Mouse (Mus musculus): ENCODE data around the gene Atp2c1. TPM values are rescaled to one million over a fixed set of nuclear protein-coding genes. Genes with fewer than 3 reads are reported as not detected.
A peak's percentile ranks its signal among the peaks of the same experiment; 100 is the strongest.

Gene Atp2c1
- polyA plus RNA-seq, 1 experiment from 2014 or later: 97.1 TPM

DNA sequence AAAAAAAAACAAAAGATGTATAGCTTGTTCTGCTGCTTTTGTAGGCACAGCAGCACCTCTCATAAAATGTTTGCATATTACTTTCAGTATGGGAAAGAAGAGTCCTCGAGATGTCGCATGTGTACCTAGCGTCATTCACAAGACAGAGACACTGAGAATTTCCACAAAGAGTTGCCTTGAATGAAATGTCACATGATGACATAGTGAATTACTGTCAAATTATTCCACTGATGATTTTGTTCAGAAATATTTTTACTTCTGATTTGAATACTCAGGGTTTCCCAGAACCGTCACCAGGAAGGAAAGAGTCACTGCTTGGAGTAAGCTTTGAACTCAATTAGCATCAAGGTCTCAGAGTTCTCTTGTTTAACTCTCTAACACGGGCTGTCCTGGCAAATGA lies 139.7 kb downstream of the Atp2c1 start:
- H3K4me2 ChIP-seq: no peak overlapping the region
- no peak overlapping the region for H3K4me3 ChIP-seq
- no peak for ATAC-seq (ENCODE audit: low read depth)
- H3K27me3 ChIP-seq: no peaks in the 10 kb centered on the region
- no peaks in the 10 kb centered on the region for H3K9me3 ChIP-seq
- 87% methylated on average over 5 of the region's 5 CpGs for WGBS
- no peaks in the 10 kb centered on the region for H3K36me3 ChIP-seq
- no peak overlapping the region for H3K27ac ChIP-seq (replicated peaks)
- H3K4me1 ChIP-seq (replicated peaks): no peaks in the 10 kb centered on the region
- no peak overlapping the region for H3K9ac ChIP-seq

DNA sequence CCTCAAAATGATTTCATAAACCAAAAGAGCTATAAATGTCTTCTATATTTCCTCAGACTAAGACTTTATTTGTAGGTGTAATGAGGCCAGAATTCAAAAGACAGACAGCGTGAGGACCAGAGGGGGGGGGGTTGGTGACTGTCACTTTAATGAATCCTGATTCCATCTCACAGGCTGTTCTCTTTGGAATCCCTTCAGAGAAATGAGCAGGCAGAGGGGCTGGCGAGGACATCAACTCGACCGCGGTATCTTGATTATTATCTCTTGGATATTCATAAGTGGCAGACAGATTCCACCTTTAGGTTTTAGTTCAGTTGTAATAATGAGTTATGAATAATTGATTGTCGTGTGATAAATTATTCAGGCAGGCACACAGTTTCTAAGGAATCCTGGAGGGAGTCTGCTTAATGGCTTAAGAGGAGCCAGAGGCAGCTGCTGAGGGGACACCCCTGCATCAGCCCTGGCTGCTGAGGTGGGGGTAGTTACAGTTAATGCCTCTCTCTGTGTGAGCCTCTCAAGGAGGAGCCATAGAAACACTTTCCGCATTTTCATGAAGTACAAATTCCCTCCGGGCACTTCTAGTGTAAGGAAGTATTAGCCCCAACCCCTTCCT lies 147.5 kb downstream of the Atp2c1 start:
- no peaks in the 10 kb centered on the region for H3K9me3 ChIP-seq
- H3K9ac ChIP-seq: no peak overlapping the region
- H3K4me1 ChIP-seq (replicated peaks): peaks cover 25% of the 10 kb centered on the region
- peak overlapping the region; percentile 82 for H3K27ac ChIP-seq (replicated peaks)
- no peaks in the 10 kb centered on the region for H3K27me3 ChIP-seq
- no peak overlapping the region for H3K4me3 ChIP-seq
- WGBS: 50% methylated on average over 8 of the region's 8 CpGs
- peak; percentile 93 for ATAC-seq (ENCODE audit: low read depth)
- H3K36me3 ChIP-seq: no peaks in the 10 kb centered on the region
- H3K4me2 ChIP-seq: peak overlapping the region; percentile 11; the same call in 1 of the 2 replicates

DNA sequence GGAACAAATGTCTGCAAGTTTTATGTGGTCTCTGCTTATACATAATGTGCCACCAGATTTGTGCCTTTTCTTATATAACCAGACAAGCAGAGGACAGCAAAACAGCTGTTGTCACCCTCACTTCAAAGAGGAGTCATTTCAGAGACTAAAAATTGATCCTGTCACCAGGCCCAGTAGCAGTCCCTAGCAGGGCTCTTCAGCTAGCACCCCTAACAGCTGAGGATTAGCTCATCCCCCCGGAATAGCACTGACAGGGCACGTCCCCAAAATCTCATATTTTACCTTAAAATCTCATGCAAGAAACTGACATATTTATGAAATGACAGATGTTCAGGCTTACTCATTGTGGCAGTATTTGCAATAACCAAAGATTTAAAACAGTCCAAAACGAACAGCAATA lies 149.5 kb downstream of the Atp2c1 start:
- Histone ChIP-seq H3K4me2 (no peak overlapping the region), H3K4me3 (no peak overlapping the region), H3K9me3 (no peaks in the 10 kb centered on the region), H3K36me3 (no peaks in the 10 kb centered on the region), H3K9ac (no peak overlapping the region), H3K27ac (replicated peaks) (no peak overlapping the region), H3K4me1 (replicated peaks) (peaks cover 25% of the 10 kb centered on the region), H3K27me3 (no peaks in the 10 kb centered on the region)
- 78% methylated on average over 3 of the region's 3 CpGs for WGBS
- ATAC-seq (ENCODE audit: low read depth): no peak

- Histone ChIP-seq H3K9me3 (no peaks in the 10 kb centered on the region), H3K27me3 (no peaks in the 10 kb centered on the region), H3K36me3 (no peaks in the 10 kb centered on the region), H3K4me3 (no peak overlapping the region), H3K27ac (replicated peaks) (no peak overlapping the region), H3K9ac (no peak overlapping the region), H3K4me1 (replicated peaks) (peaks cover 25% of the 10 kb centered on the region), H3K4me2 (no peak overlapping the region)
- ATAC-seq (ENCODE audit: low read depth): no peak
- WGBS: 78% methylated on average over 7 of the region's 7 CpGs
Observed at GRCm38 (mm10) chr9:105376954-105377530, 150.1 kb downstream of the Atp2c1 start.

- Histone ChIP-seq H3K4me2 (no peak overlapping the region), H3K9me3 (no peaks in the 10 kb centered on the region), H3K9ac (no peak overlapping the region), H3K4me1 (replicated peaks) (peaks cover 25% of the 10 kb centered on the region), H3K4me3 (no peak overlapping the region), H3K27me3 (no peaks in the 10 kb centered on the region), H3K36me3 (no peaks in the 10 kb centered on the region), H3K27ac (replicated peaks) (peak overlapping the region; percentile 52; the same call in 1 of the 2 replicates)
- ATAC-seq (ENCODE audit: low read depth): no peak
- 70% methylated on average over 7 of the region's 7 CpGs for WGBS
Observed at GRCm38 (mm10) chr9:105376411-105376810, 150.7 kb downstream of the Atp2c1 start.

DNA sequence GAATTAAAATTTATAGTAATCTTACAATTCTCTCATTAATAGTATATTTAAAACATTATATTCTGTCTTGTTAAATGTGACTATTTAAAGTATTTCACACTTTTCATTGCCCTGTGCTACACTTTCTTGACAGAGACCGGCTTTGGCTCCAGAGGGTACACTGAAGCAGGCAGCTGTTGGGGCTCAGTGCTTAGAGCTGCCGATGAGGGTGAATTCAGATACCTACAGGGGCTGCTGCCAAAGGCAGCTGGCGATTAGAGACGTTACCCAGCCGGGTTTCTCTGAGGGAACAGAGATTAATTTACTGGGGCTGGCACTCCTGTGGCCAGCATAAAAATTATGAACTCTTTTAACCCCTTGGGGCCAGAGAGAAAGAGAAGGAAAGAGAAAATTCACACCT lies 152.8 kb downstream of the Atp2c1 start:
- no peaks in the 10 kb centered on the region for H3K9me3 ChIP-seq
- no peaks in the 10 kb centered on the region for H3K36me3 ChIP-seq
- 47% methylated on average over 5 of the region's 5 CpGs for WGBS
- H3K27ac ChIP-seq (replicated peaks): no peak overlapping the region
- H3K9ac ChIP-seq: no peak overlapping the region
- no peaks in the 10 kb centered on the region for H3K27me3 ChIP-seq
- H3K4me1 ChIP-seq (replicated peaks): peaks cover 11% of the 10 kb centered on the region
- ATAC-seq (ENCODE audit: low read depth): no peak
- no peak overlapping the region for H3K4me2 ChIP-seq
- H3K4me3 ChIP-seq: no peak overlapping the region

DNA sequence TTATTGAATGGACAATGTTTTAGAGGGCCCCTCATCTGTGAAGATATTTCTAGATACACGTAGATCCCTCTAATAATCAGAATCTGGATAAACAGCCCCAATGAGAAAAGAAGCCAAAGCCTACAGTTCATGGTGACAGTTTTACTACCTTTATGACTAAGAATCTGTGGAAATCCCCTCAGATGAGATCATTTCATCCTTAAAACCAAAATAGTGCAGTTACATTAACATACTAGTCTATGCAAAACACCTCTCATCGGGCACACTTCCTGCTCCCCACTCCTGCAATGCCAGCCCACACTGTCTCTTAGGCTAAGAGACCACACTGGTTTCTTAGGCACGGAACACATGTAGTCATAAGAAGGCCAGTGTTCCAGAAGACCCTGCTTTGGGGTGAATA lies 158.5 kb downstream of the Atp2c1 start:
- Histone ChIP-seq H3K9me3 (no peaks in the 10 kb centered on the region), H3K4me2 (no peak overlapping the region), H3K36me3 (no peaks in the 10 kb centered on the region), H3K4me1 (replicated peaks) (0 out of 2 replicates have a peak, but pooled peaks cover 5% of the 10 kb centered on the region), H3K9ac (no peak overlapping the region), H3K27ac (replicated peaks) (no peak overlapping the region), H3K27me3 (no peaks in the 10 kb centered on the region), H3K4me3 (no peak overlapping the region)
- no peak for ATAC-seq (ENCODE audit: low read depth)
- WGBS: 80% methylated on average over 3 of the region's 3 CpGs

DNA sequence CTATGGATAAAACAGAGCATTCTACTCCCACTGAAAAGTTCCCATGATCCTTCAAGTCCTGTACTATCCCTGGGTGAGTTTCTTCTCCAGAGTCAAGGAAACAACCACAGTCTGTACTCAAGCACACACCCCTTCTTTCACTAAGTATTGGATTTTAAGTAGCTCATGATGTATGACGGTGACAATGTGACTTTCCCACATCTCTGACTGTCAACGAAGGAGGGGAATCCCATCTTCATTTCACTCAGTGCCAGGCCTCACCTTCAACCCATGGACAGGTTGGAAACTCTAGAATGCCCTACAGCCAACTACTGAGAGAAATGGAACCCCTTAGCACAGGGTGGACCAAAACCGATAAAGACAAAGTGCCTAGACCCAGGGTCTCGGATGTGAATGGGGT lies 160.9 kb downstream of the Atp2c1 start:
- 0 out of 2 replicates have a peak, but pooled peaks cover 5% of the 10 kb centered on the region for H3K4me1 ChIP-seq (replicated peaks)
- H3K36me3 ChIP-seq: no peaks in the 10 kb centered on the region
- H3K9me3 ChIP-seq: no peaks in the 10 kb centered on the region
- H3K27ac ChIP-seq (replicated peaks): no peak overlapping the region
- no peaks in the 10 kb centered on the region for H3K27me3 ChIP-seq
- 96% methylated on average over 4 of the region's 4 CpGs for WGBS
- no peak overlapping the region for H3K4me2 ChIP-seq
- no peak overlapping the region for H3K4me3 ChIP-seq
- no peak for ATAC-seq (ENCODE audit: low read depth)
- H3K9ac ChIP-seq: no peak overlapping the region

- H3K36me3 ChIP-seq: no peaks in the 10 kb centered on the region
- no peaks in the 10 kb centered on the region for H3K9me3 ChIP-seq
- H3K27ac ChIP-seq (replicated peaks): no peak overlapping the region
- H3K4me2 ChIP-seq: no peak overlapping the region
- H3K27me3 ChIP-seq: no peaks in the 10 kb centered on the region
- no peak; the same call in 1 of the 2 replicates for ATAC-seq (ENCODE audit: low read depth)
- H3K9ac ChIP-seq: no peak overlapping the region
- 71% methylated on average over 5 of the region's 5 CpGs for WGBS
- H3K4me3 ChIP-seq: no peak overlapping the region
- 0 out of 2 replicates have a peak, but pooled peaks cover under 1% of the 10 kb centered on the region for H3K4me1 ChIP-seq (replicated peaks)
Observed at GRCm38 (mm10) chr9:105363520-105364231, 163.4 kb downstream of the Atp2c1 start.

DNA sequence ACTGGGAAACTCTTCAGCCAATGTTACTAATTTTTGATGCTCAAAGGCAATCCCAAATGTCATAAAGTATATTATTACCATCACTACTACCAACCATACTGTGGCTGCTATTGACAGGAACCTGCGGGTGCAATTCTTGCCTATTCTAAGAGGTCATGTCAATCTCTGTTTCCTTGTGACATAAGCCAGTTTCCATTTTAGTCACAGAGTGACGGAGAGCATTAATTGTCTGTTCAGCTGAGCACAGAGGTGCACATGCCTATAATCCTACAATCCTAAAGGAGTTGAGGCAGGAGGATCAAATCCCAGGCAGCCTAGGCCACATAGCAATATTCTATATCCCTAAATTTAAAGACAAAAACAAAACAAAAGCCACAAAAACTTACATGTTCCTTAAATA lies 164.9 kb downstream of the Atp2c1 start:
- 77% methylated on average over 2 of the region's 2 CpGs for WGBS
- ATAC-seq (ENCODE audit: low read depth): no peak
- H3K9ac ChIP-seq: no peak overlapping the region
- H3K36me3 ChIP-seq: no peaks in the 10 kb centered on the region
- H3K27me3 ChIP-seq: no peaks in the 10 kb centered on the region
- no peaks in the 10 kb centered on the region for H3K9me3 ChIP-seq
- no peak overlapping the region for H3K27ac ChIP-seq (replicated peaks)
- H3K4me3 ChIP-seq: no peak overlapping the region
- H3K4me1 ChIP-seq (replicated peaks): no peaks in the 10 kb centered on the region
- H3K4me2 ChIP-seq: no peak overlapping the region

Measured in neural tube, embryonic 13.5 days (tissue).